Mouse (Mus musculus) cerebellum, adult 2 months (tissue): ENCODE measurements around the gene Ehd2.

Source experiments
- CTCF ChIP-seq: fragments of 200-500 bp; IDR thresholded peaks from 2 replicates; pipeline ENCODE4 v1.5.1; 2011; ENCODE audit warnings: low read depth, mild to moderate bottlenecking, control low read depth, low read length, moderate library complexity, borderline replicate concordance; ENCODE audit not compliant: insufficient read depth
- POLR2A ChIP-seq: fragments of 200-500 bp; IDR thresholded peaks from 2 replicates; pipeline ENCODE4 v1.6.1; 2011; ENCODE audit warnings: low read length, control low read depth, borderline replicate concordance; ENCODE audit not compliant: insufficient read depth

- TF ChIP-seq CTCF (no peak), POLR2A (no peak)
Observed at GRCm38 (mm10) chr7:15993789-15994188, 26.4 kb upstream of the Ehd2 start.
